Mouse (Mus musculus) bone marrow, adult 2 months (tissue): ENCODE measurements around the gene Krt27.

Source experiments
- CTCF ChIP-seq: fragments of 200-500 bp; IDR thresholded peaks from 2 replicates; pipeline ENCODE4 v1.5.1; 2011; ENCODE audit warnings: low read length, control low read depth; ENCODE audit not compliant: control insufficient read depth, insufficient read depth
- POLR2A ChIP-seq: fragments of 200-500 bp; IDR thresholded peaks from 2 replicates; pipeline ENCODE4 v1.6.1; 2011; ENCODE audit warnings: low read depth, mild to moderate bottlenecking, control low read depth, low read length, borderline replicate concordance; ENCODE audit not compliant: control insufficient read depth

GRCm38 (mm10) chr11:99396034-99396433 is 45.1 kb upstream of the Krt27 start:
- TF ChIP-seq POLR2A (no peak), CTCF (no peak)
